10 mouse cellular contexts compared by ENCODE assay signal in genomic region chr11:64442119-64442518, GRCm38 (mm10). TPM values are rescaled to one million over a fixed set of nuclear protein-coding genes. Genes with fewer than 3 reads are reported as not detected.
DNase-seq lines count a peak whose midpoint lies in the region; ATAC-seq and TF ChIP-seq lines count a peak whose summit lies in the region.
"Had no signal": no experiment of that assay in that cellular context is flagged by ENCODE, and none has a peak within 500 bp of the region (broad histone marks: within the 10 kb centered on the region; RNA-seq: fewer than 3 reads in every experiment).

No protein-coding gene starts in this region.

- DNase-seq in forebrain, embryonic 10.5 days (ENCODE audit: extremely low spot score, low spot score): no peak
- DNase-seq in 3T3-L1 (ENCODE audit: low read depth, low spot score): peak; percentile 73
- peak; percentile 43 for DNase-seq in brain, embryonic 18.5 days (ENCODE audit: low read depth, low spot score)
- peak in 1 of 2 experiments; percentile 14 for DNase-seq in left cerebral cortex, adult 2 months (ENCODE audit: extremely low spot score in 1 of 2, low spot score in 2 of 2)
- DNase-seq in neural tube, embryonic 11.5 days (ENCODE audit: low spot score): peak; percentile 42
- DNase-seq in gastrocnemius, postnatal 10 days: no peak
- DNase-seq: liver, embryonic 13.5 days had no signal

- H3K27ac ChIP-seq in forebrain, embryonic 12.5 days: no peak overlapping the region
- no peak overlapping the region for H3K27ac ChIP-seq in forebrain, embryonic 10.5 days
- no peak overlapping the region for H3K27ac ChIP-seq in hindbrain, embryonic 13.5 days
- no peak overlapping the region for H3K27ac ChIP-seq in left cerebral cortex, adult 2 months
- no peak overlapping the region for H3K27ac ChIP-seq in neural tube, embryonic 11.5 days (ENCODE audit: low read depth, low read length)
- H3K27ac ChIP-seq: liver, embryonic 13.5 days had no signal

- intact Hi-C loops in left cerebral cortex, adult 2 months (cut with DNase I): loop anchor here (2.0 to 5.0 kb wide), 3 partner anchors 275 to 1037 kb away; no protein-coding TSS in a partner anchor

- H3K4me2 ChIP-seq in forebrain, embryonic 12.5 days: 0 out of 2 replicates have a peak overlapping the region, but pooled peaks have one; percentile 22
- H3K4me2 ChIP-seq in hindbrain, embryonic 13.5 days: peak overlapping the region; percentile 33
- H3K4me2 ChIP-seq in neural tube, embryonic 11.5 days (ENCODE audit: low read depth): no peak overlapping the region
- H3K4me2 ChIP-seq: liver, embryonic 13.5 days had no signal

- no peak for ATAC-seq in forebrain, embryonic 12.5 days (ENCODE audit: low FRiP score)
- ATAC-seq in hindbrain, embryonic 13.5 days (ENCODE audit: low FRiP score): no peak
- no peak for ATAC-seq in neural tube, embryonic 11.5 days (ENCODE audit: insufficient read depth, low FRiP score, low TSS enrichment)

- no peaks in the 10 kb centered on the region for H3K9me3 ChIP-seq in forebrain, embryonic 12.5 days
- H3K9me3 ChIP-seq in forebrain, embryonic 10.5 days: no peaks in the 10 kb centered on the region
- no peaks in the 10 kb centered on the region for H3K9me3 ChIP-seq in hindbrain, embryonic 13.5 days
- no peaks in the 10 kb centered on the region for H3K9me3 ChIP-seq in neural tube, embryonic 11.5 days (ENCODE audit: control insufficient read depth, low read length)
- H3K9me3 ChIP-seq: liver, embryonic 13.5 days had no signal

- TF ChIP-seq CTCF in left cerebral cortex, adult 2 months (IDR thresholded peaks at IDR 0.05): peak; percentile 59

- no peak overlapping the region for H3K9ac ChIP-seq in forebrain, embryonic 12.5 days
- H3K9ac ChIP-seq in hindbrain, embryonic 13.5 days: no peak overlapping the region
- H3K9ac ChIP-seq in neural tube, embryonic 11.5 days (ENCODE audit: low read length): no peak overlapping the region
- H3K9ac ChIP-seq: liver, embryonic 13.5 days had no signal

- WGBS in forebrain, embryonic 12.5 days: 34% methylated on average over 8 of the region's 8 CpGs
- 44% methylated on average over 8 of the region's 8 CpGs for WGBS in forebrain, embryonic 10.5 days
- 32% methylated on average over 8 of the region's 8 CpGs for WGBS in hindbrain, embryonic 13.5 days
- WGBS in neural tube, embryonic 11.5 days: 41% methylated on average over 8 of the region's 8 CpGs

- H3K4me3 ChIP-seq in forebrain, embryonic 12.5 days (replicated peaks): no peak overlapping the region
- no peak overlapping the region for H3K4me3 ChIP-seq in forebrain, embryonic 10.5 days
- H3K4me3 ChIP-seq in hindbrain, embryonic 13.5 days: no peak overlapping the region
- H3K4me3 ChIP-seq in left cerebral cortex, adult 2 months: no peak overlapping the region
- no peak overlapping the region for H3K4me3 ChIP-seq in neural tube, embryonic 11.5 days (ENCODE audit: low read depth, low read length)
- H3K4me3 ChIP-seq: liver, embryonic 13.5 days had no signal

- peaks cover 38% of the 10 kb centered on the region for H3K27me3 ChIP-seq in forebrain, embryonic 12.5 days
- H3K27me3 ChIP-seq in forebrain, embryonic 10.5 days (ENCODE audit: poor library complexity, severe bottlenecking): peaks cover 44% of the 10 kb centered on the region
- peaks cover 42% of the 10 kb centered on the region for H3K27me3 ChIP-seq in hindbrain, embryonic 13.5 days
- H3K27me3 ChIP-seq in neural tube, embryonic 11.5 days (ENCODE audit: control insufficient read depth, insufficient read depth, low read length): no peaks in the 10 kb centered on the region

- peaks cover 3% of the 10 kb centered on the region for H3K4me1 ChIP-seq in forebrain, embryonic 12.5 days
- peaks cover 19% of the 10 kb centered on the region for H3K4me1 ChIP-seq in forebrain, embryonic 10.5 days
- peaks cover 4% of the 10 kb centered on the region; the same call in 1 of the 2 replicates for H3K4me1 ChIP-seq in hindbrain, embryonic 13.5 days (replicated peaks)
- H3K4me1 ChIP-seq in neural tube, embryonic 11.5 days (ENCODE audit: control insufficient read depth, insufficient read depth, low read length): 0 out of 2 replicates have a peak, but pooled peaks cover 2% of the 10 kb centered on the region
- H3K4me1 ChIP-seq: liver, embryonic 13.5 days had no signal

- H3K36me3 ChIP-seq in forebrain, embryonic 12.5 days (replicated peaks): no peaks in the 10 kb centered on the region
- H3K36me3 ChIP-seq in forebrain, embryonic 10.5 days (replicated peaks): no peaks in the 10 kb centered on the region
- H3K36me3 ChIP-seq in hindbrain, embryonic 13.5 days: no peaks in the 10 kb centered on the region
- no peaks in the 10 kb centered on the region for H3K36me3 ChIP-seq in neural tube, embryonic 11.5 days (ENCODE audit: control insufficient read depth, insufficient read depth, low read length)
- H3K36me3 ChIP-seq: liver, embryonic 13.5 days had no signal

RNA-seq across cellular contexts. Expression of gene F930015N05Rik, which starts 5.7 kb away (rescaled TPM):
- polyA plus RNA-seq in forebrain, embryonic 12.5 days (2016; fragmentation: Nextera tagmentation; extraction: Ambion mirVana): 1.5 and 2.0 TPM in 2 replicates
- polyA plus RNA-seq in forebrain, embryonic 10.5 days (2016; fragmentation: Nextera tagmentation; extraction: Ambion mirVana): 1.3 and 1.4 TPM in 2 replicates
- polyA plus RNA-seq in hindbrain, embryonic 13.5 days (2015; fragmentation: Nextera tagmentation; extraction: Ambion mirVana): 1.6 and 1.8 TPM in 2 replicates
- total RNA-seq in left cerebral cortex, adult 2 months (2021): 1 to 10 TPM in 1 of 2 experiments, under 1 TPM in 1; 0.68 to 1.4 TPM
- polyA plus RNA-seq in neural tube, embryonic 11.5 days (2014; fragmentation: Nextera tagmentation; extraction: Ambion mirVana): 1.6 and 1.8 TPM in 2 replicates
- total RNA-seq in gastrocnemius, postnatal 10 days (2021): under 1 TPM in 1 of 2 experiments, not detected in 1; 0.18 TPM
- total RNA-seq: adrenal gland, adult 18-20 months had no signal

RNA-seq across cellular contexts. Expression of gene Hs3st3a1, which starts 7.0 kb away (rescaled TPM):
- polyA plus RNA-seq in forebrain, embryonic 12.5 days (2016; fragmentation: Nextera tagmentation; extraction: Ambion mirVana): 1.3 and 2.6 TPM in 2 replicates
- polyA plus RNA-seq in forebrain, embryonic 10.5 days (2016; fragmentation: Nextera tagmentation; extraction: Ambion mirVana): 0.72 and 1.0 TPM in 2 replicates
- 0.94 and 1.3 TPM in 2 replicates for polyA plus RNA-seq in hindbrain, embryonic 13.5 days (2015; fragmentation: Nextera tagmentation; extraction: Ambion mirVana)
- total RNA-seq in left cerebral cortex, adult 2 months (2021): 1 to 10 TPM; 1.1 TPM
- polyA plus RNA-seq in neural tube, embryonic 11.5 days (2014; fragmentation: Nextera tagmentation; extraction: Ambion mirVana): 3.0 and 3.6 TPM in 2 replicates
- total RNA-seq in gastrocnemius, postnatal 10 days (2021): under 1 TPM; 0.31 to 0.41 TPM

Comparison
In these comparisons a context has a peak if more than half of its experiments do, and no peak if none do; other contexts are left out.
1. DNase-seq: peak in 3T3-L1 (single experiment), brain, embryonic 18.5 days (single experiment) and neural tube, embryonic 11.5 days (single experiment); none in forebrain, embryonic 10.5 days (single experiment) and gastrocnemius, postnatal 10 days (single experiment).